Mouse (Mus musculus) limb, embryonic 10.5 days (tissue): ENCODE data around the gene 1810046K07Rik. TPM values are rescaled to one million over a fixed set of nuclear protein-coding genes. Genes with fewer than 3 reads are reported as not detected.

Experiments
- DNase-seq: peaks from one replicate; pipeline ENCODE4 v3.0.0-alpha.2; 2017; ENCODE audit warnings: low spot score
- H3K27ac ChIP-seq: fragments of 300-500 bp; sonication (generic); 2 replicates; pipeline ENCODE4 v1.5.1; 2016; ENCODE audit warnings: mild to moderate bottlenecking
- H3K27me3 ChIP-seq: fragments of 300-500 bp; sonication (generic); 2 replicates; pipeline ENCODE4 v1.6.1; 2016; ENCODE audit warnings: low read depth, mild to moderate bottlenecking; ENCODE audit not compliant: poor library complexity, severe bottlenecking
- H3K36me3 ChIP-seq: fragments of 300-500 bp; sonication (generic); 2 replicates; pipeline ENCODE4 v1.6.1; 2016; ENCODE audit warnings: mild to moderate bottlenecking, moderate library complexity
- H3K4me1 ChIP-seq: fragments of 300-500 bp; sonication (generic); 2 replicates; pipeline ENCODE4 v1.6.1; 2016
- H3K4me3 ChIP-seq: fragments of 300-500 bp; sonication (generic); 2 replicates; pipeline ENCODE4 v1.5.1; 2016; ENCODE audit warnings: mild to moderate bottlenecking, moderate library complexity
- H3K9me3 ChIP-seq: fragments of 300-500 bp; sonication (generic); replicated peaks from 2 replicates; pipeline ENCODE4 v1.6.1; 2016; ENCODE audit warnings: mild to moderate bottlenecking
- WGBS: fragments of 180-500 bp; shearing (Covaris S2); methylation state at CpG from one replicate; pipeline ENCODE4 v1.1.7; 2016; 5-methylcytosine and 5-hydroxymethylcytosine counted together
- polyA plus RNA-seq: library from polyadenylated mRNA; unstranded; fragments of >200 nt; fragmentation: Nextera tagmentation; extraction: Ambion mirVana; gene quantifications from 2 replicates; pipeline ENCODE4 v1.2.1, GENCODE M21; 2016

Gene 1810046K07Rik
- not detected in 2 replicates for polyA plus RNA-seq

DNA sequence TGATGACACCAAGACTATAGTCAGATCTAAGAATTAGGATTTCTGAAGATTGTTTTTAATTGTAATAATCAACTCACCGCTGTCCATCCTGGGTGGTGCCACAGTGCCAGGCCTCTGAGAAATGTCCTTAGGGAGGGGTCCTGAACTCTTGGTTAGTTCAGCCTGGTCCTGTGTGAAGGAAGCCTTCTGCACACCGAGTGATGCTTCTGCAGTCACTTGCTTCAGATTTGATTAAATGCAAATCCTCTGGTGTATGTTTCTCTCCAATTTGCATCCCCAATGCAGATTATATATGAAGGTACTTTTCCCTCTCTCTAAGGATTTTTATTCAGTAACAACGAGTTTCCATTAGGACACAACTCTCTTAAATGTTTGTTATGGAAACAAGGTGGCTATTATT, at the start of gene 1810046K07Rik:
Gene 1810046K07Rik, minus strand, starts transcription at position 187 of the 400 bp plus-strand sequence.
- DNase-seq = no peak
- Histone ChIP-seq H3K4me3 (no peak within 1 kb of the TSS), H3K36me3 (no peaks in the 10 kb centered on the region), H3K4me1 (no peaks in the 10 kb centered on the region), H3K9me3 (no peaks in the 10 kb centered on the region), H3K27me3 (no peaks in the 10 kb centered on the region), H3K27ac (no peak within 1 kb of the TSS)
- 85% methylated on average over 3 of the region's 3 CpGs for WGBS

- no peaks in the 10 kb centered on the region for H3K9me3 ChIP-seq
- H3K4me1 ChIP-seq = no peaks in the 10 kb centered on the region
- DNase-seq = no peak
- no peaks in the 10 kb centered on the region for H3K27me3 ChIP-seq
- H3K27ac ChIP-seq = no peak overlapping the region
- no peak overlapping the region for H3K4me3 ChIP-seq
- H3K36me3 ChIP-seq = no peaks in the 10 kb centered on the region
- WGBS = 80% methylated on average over 3 of the region's 3 CpGs
These were observed 40.8 kb upstream of the 1810046K07Rik start for GRCm38 (mm10) chr9:51369560-51369959.

GRCm38 (mm10) chr9:51367124-51367523, 38.4 kb upstream of the 1810046K07Rik start:
- no peaks in the 10 kb centered on the region for H3K36me3 ChIP-seq
- WGBS = 90% methylated on average over 3 of the region's 3 CpGs
- no peak for DNase-seq
- no peaks in the 10 kb centered on the region for H3K27me3 ChIP-seq
- no peak overlapping the region for H3K27ac ChIP-seq
- no peaks in the 10 kb centered on the region for H3K4me1 ChIP-seq
- H3K9me3 ChIP-seq = no peaks in the 10 kb centered on the region
- H3K4me3 ChIP-seq = no peak overlapping the region

- no peaks in the 10 kb centered on the region for H3K9me3 ChIP-seq
- no peak overlapping the region for H3K4me3 ChIP-seq
- H3K36me3 ChIP-seq = no peaks in the 10 kb centered on the region
- no peaks in the 10 kb centered on the region for H3K4me1 ChIP-seq
- DNase-seq = no peak
- WGBS = 89% methylated on average over 4 of the region's 4 CpGs
- no peak overlapping the region for H3K27ac ChIP-seq
- no peaks in the 10 kb centered on the region for H3K27me3 ChIP-seq
These were observed 35.3 kb upstream of the 1810046K07Rik start for GRCm38 (mm10) chr9:51364059-51364458.

GRCm38 (mm10) chr9:51353511-51353910, 24.8 kb upstream of the 1810046K07Rik start:
- H3K9me3 ChIP-seq = no peaks in the 10 kb centered on the region
- H3K27me3 ChIP-seq = no peaks in the 10 kb centered on the region
- no peak overlapping the region for H3K27ac ChIP-seq
- WGBS = 90% methylated on average over 3 of the region's 3 CpGs
- no peaks in the 10 kb centered on the region for H3K4me1 ChIP-seq
- no peaks in the 10 kb centered on the region for H3K36me3 ChIP-seq
- no peak overlapping the region for H3K4me3 ChIP-seq
- no peak for DNase-seq

DNA sequence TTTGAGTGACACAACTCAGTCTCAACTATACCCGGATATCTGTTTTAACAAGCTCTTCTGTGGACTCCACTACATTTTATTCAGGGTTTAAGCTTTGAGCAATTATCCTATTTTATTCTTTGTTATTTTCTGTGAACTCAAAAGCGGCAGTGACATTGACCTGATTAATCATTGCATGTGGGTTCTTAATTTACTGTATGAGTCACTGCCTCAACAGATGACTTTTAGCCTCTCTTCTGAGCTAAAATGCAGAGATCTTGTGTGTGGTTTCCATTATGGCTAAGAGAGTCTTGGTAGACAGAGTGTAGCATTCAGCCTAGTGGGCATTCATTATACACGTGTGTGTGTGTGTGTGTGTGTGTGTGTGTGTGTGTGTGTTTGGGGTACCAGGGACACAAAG, 24.2 kb upstream of the 1810046K07Rik start:
- DNase-seq = no peak
- no peak overlapping the region for H3K4me3 ChIP-seq
- no peaks in the 10 kb centered on the region for H3K9me3 ChIP-seq
- 90% methylated on average over 3 of the region's 3 CpGs for WGBS
- H3K27me3 ChIP-seq = no peaks in the 10 kb centered on the region
- no peaks in the 10 kb centered on the region for H3K4me1 ChIP-seq
- H3K36me3 ChIP-seq = no peaks in the 10 kb centered on the region
- no peak overlapping the region for H3K27ac ChIP-seq

GRCm38 (mm10) chr9:51349422-51349821, 20.7 kb upstream of the 1810046K07Rik start:
- H3K36me3 ChIP-seq = no peaks in the 10 kb centered on the region
- no peak for DNase-seq
- WGBS = 80% methylated on average over 5 of the region's 5 CpGs
- no peak overlapping the region for H3K27ac ChIP-seq
- no peak overlapping the region for H3K4me3 ChIP-seq
- H3K9me3 ChIP-seq = no peaks in the 10 kb centered on the region
- H3K27me3 ChIP-seq = no peaks in the 10 kb centered on the region
- H3K4me1 ChIP-seq = no peaks in the 10 kb centered on the region

GRCm38 (mm10) chr9:51345768-51346167, 17.1 kb upstream of the 1810046K07Rik start:
- no peaks in the 10 kb centered on the region for H3K36me3 ChIP-seq
- WGBS = 91% methylated on average over 9 of the region's 9 CpGs
- no peaks in the 10 kb centered on the region for H3K27me3 ChIP-seq
- H3K9me3 ChIP-seq = no peaks in the 10 kb centered on the region
- H3K27ac ChIP-seq = no peak overlapping the region
- H3K4me1 ChIP-seq = no peaks in the 10 kb centered on the region
- DNase-seq = no peak
- no peak overlapping the region for H3K4me3 ChIP-seq

- H3K27me3 ChIP-seq = no peaks in the 10 kb centered on the region
- H3K27ac ChIP-seq = no peak overlapping the region
- no peaks in the 10 kb centered on the region for H3K4me1 ChIP-seq
- peak; percentile 80 for DNase-seq
- H3K9me3 ChIP-seq = no peaks in the 10 kb centered on the region
- H3K4me3 ChIP-seq = no peak overlapping the region
- 27% methylated on average over 8 of the region's 8 CpGs for WGBS
- no peaks in the 10 kb centered on the region for H3K36me3 ChIP-seq
These were observed 6.7 kb upstream of the 1810046K07Rik start for GRCm38 (mm10) chr9:51335294-51336010.

DNA sequence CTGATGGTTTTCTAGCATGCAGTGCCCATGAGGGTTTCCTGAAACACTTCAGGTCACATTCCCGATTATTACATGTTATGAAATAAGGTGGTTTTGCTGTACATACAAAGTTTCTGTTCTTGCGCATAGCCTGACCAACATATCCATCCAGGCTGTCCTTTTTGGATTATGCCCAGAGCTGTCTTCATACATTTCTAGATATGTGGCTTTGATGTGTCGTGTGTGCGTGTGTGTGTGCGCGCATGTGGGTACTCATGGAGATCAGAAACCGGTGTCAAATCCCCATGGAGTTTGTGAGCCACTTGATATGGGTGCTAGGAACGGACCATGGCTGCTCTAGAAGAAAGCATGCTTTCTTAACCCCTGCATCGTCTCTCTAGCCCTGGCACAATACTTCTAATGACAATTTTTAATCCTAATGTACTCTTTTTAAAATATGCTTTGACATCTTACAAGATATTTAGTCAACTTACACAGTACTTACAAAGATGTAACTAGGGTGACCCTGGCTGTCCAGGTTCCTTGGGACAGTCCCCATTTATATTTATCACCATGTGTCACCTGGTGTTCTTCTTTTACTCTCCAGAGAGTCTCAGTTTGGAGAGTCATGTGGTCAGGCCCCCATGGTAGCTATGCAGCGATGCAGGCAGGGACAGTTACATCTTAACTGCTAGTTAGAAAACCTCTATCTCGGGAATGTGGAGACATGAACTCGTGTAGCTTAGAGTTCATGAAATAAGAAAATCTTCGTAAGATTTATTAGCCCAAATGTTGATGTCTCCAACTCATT, 2.9 kb upstream of the 1810046K07Rik start:
- 92% methylated on average over 13 of the region's 13 CpGs for WGBS

GRCm38 (mm10) chr9:51327555-51327903, 1.2 kb downstream of the 1810046K07Rik start:
- DNase-seq = no peak
- 83% methylated on average over 5 of the region's 5 CpGs for WGBS
- H3K9me3 ChIP-seq = no peaks in the 10 kb centered on the region
- H3K36me3 ChIP-seq = no peaks in the 10 kb centered on the region
- H3K27ac ChIP-seq = no peak overlapping the region
- H3K4me1 ChIP-seq = no peaks in the 10 kb centered on the region
- no peaks in the 10 kb centered on the region for H3K27me3 ChIP-seq
- H3K4me3 ChIP-seq = no peak overlapping the region

More for the DNA sequence above, 2.9 kb upstream of the 1810046K07Rik start:
- no peaks in the 10 kb centered on the region for H3K36me3 ChIP-seq
- no peaks in the 10 kb centered on the region for H3K4me1 ChIP-seq
- H3K27me3 ChIP-seq = no peaks in the 10 kb centered on the region
- H3K27ac ChIP-seq = no peak overlapping the region
- no peak overlapping the region for H3K4me3 ChIP-seq
- no peak for DNase-seq
- H3K9me3 ChIP-seq = no peaks in the 10 kb centered on the region

DNA sequence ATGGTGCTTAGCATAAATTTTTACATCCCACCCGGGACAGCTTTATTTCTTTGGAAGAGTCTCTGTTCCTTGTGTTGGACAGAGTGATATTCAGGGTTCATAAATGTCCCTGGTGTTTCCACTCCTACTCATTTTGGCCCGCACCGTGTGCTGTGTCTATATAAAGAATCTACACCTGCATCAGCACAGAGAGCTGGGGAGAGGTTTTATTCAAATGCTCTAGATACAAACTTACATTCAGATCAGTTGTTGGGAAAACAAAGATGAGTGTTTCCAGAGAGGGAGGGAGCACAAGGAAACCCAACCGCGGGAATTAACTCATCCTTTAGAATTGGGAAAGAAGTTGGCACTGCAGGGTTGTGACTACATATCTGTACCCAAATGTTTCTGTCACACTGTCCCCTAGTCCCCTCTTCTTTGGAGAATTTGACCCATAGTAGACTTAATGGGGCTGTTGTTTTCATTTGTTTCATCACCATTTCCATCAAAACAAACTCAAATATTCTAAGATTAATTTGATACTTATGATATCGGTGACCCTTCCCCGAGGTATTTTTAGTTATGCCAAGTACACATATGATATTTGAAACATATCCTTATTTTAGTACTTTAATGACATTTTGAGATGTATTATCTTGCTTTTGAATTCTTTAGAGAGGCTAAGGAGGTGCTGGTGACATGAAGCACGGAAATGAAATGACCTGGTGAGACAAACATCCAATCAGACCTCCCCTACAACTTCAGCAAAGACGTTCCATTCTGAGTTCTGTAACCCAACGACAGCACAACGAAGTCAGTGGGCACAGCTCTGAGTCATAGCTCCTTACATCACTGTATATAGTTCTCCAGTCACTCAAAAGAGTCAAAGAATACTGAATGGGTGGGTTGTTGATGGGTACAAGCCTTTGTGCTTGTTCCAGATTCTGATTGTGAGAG, 1.8 kb downstream of the 1810046K07Rik start:
- H3K9me3 ChIP-seq = no peaks in the 10 kb centered on the region
- no peaks in the 10 kb centered on the region for H3K36me3 ChIP-seq
- 84% methylated on average over 11 of the region's 11 CpGs for WGBS
- DNase-seq = no peak
- no peak overlapping the region for H3K27ac ChIP-seq
- no peaks in the 10 kb centered on the region for H3K27me3 ChIP-seq
- no peaks in the 10 kb centered on the region for H3K4me1 ChIP-seq
- H3K4me3 ChIP-seq = no peak overlapping the region
